Mouse (Mus musculus) gastrocnemius, postnatal 25 days (tissue): Measurements from ENCODE around the gene Ndufs1. TPM values are rescaled to one million over a fixed set of nuclear protein-coding genes. Genes with fewer than 3 reads are reported as not detected.

Experiments used
- DNase-seq: peaks from one replicate; pipeline ENCODE4 v3.0.0; 2022
- long read RNA-seq, 2 experiments: library from polyadenylated mRNA; stranded (forward); transcript quantifications; one replicate each; pipeline ENCODE4 v2.0.0; 2021
- total RNA-seq, 2 experiments: library from RNA; stranded (reverse); gene quantifications; 1 replicate in 1 of 2; 2 replicates in 1 of 2; pipeline ENCODE4 v1.2.3; 2021

Ndufs1 gene
- total RNA-seq, result 100 to 1,000 TPM; 365 to 404 TPM
- long read RNA-seq, experiment 1, transcript Ndufs1-201 (19 exons, 2,661 nt), result major isoform, 246 of 437 reads
- long read RNA-seq, experiment 1, transcript Ndufs1-213 (1 exons, 1,366 nt), result minor isoform, 6 of 437 reads
- long read RNA-seq, experiment 1, transcript Ndufs1-203 (19 exons, 2,590 nt), result minor isoform, 89 of 437 reads
- long read RNA-seq, experiment 1, partial matches to known transcripts, result 21 of 437 reads
- long read RNA-seq, experiment 1, other reads (novel, unspliced or antisense), result 75 of 437 reads
- long read RNA-seq, experiment 2, transcript Ndufs1-203 (19 exons, 2,590 nt), result minor isoform, 186 of 716 reads
- long read RNA-seq, experiment 2, transcript Ndufs1-201 (19 exons, 2,661 nt), result major isoform, 357 of 716 reads
- long read RNA-seq, experiment 2, partial matches to known transcripts, result 28 of 716 reads
- long read RNA-seq, experiment 2, other reads (novel, unspliced or antisense), result 140 of 716 reads

- DNase-seq, result peak; percentile 97
Observed at GRCm38 (mm10) chr1:63176604-63177421, at the start of gene Ndufs1, which contains the start of gene Eef1b2. Ndufs1 (minus strand) TSS chr1:63176833. Eef1b2 (plus strand) TSS chr1:63176825.

- DNase-seq, result no peak
Observed at GRCm38 (mm10) chr1:63225890-63226289, 49.3 kb upstream of the Ndufs1 start.

GRCm38 (mm10) chr1:63225009-63225408 lies 48.4 kb upstream of the Ndufs1 start:
- DNase-seq, result no peak

DNA sequence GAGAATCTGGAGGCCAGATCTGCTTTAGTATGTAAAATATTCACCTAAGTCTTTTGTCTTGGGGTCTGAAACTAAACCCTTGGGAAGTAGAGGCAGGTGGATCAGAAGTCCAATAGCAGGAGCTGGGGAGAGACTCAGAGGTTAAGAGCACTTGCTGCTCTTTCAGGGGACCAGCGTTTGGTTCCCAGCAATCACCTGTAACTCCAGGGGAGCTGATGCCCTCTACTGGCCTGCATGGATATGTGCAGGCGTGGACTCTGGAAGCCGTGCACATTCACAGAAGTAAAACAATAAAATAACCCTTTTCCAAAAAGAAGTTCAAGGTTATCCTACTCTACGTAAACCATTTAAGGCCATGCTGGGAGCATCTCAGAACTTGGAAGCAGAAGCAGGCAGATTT lies 42.6 kb upstream of the Ndufs1 start:
- no peak for DNase-seq

GRCm38 (mm10) chr1:63214631-63215030 lies 38.0 kb upstream of the Ndufs1 start:
- DNase-seq, result no peak

- no peak for DNase-seq
Observed at GRCm38 (mm10) chr1:63214271-63214558, 37.6 kb upstream of the Ndufs1 start, which contains the start of gene Gpr1. Gpr1 (minus strand) TSS chr1:63214543.

DNA sequence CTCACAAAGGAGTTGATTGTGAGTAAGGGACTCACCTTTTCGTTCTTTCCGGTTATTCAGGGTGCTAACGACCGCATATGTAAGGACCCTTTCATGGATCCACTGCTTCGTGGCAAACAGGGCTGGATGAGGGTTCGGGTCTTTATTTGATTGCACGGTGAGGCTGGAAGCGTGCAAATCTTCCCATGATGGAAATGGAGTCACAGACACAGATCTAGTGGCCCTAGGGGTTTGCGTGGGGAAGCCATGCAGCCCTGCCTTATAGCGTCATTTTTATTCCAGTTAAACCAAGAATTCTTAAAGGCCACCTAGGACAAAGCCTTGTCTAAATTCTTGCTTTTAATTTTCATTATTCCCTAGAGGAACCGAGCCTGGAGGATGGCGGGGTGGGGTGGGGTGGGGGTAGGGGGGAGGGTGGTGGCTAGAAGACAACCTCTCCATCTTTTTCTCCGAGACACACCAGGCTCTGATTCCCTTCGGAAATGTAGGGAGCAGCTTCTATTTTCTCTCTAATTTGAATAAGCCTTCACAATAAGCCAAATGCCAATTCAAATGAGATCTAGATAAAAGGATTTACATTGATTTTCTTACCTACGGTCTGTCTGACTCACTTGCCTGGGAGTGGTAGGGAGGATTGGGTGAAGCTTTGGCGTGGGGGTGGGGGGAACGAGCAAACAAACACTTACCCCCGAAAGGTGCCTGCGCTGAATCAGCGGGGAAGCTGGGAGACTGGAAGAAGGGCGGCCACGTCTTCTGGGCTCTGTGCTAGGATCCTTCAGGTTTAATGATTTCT lies 37.0 kb upstream of the Ndufs1 start:
- DNase-seq, result no peak

- no peak for DNase-seq
Observed at GRCm38 (mm10) chr1:63209861-63210529, 33.4 kb upstream of the Ndufs1 start.

GRCm38 (mm10) chr1:63207607-63208006 lies 31.0 kb upstream of the Ndufs1 start:
- no peak for DNase-seq

- DNase-seq, result no peak
Observed at GRCm38 (mm10) chr1:63204660-63205394, 28.2 kb upstream of the Ndufs1 start.

GRCm38 (mm10) chr1:63203950-63204659 lies 27.5 kb upstream of the Ndufs1 start:
- no peak for DNase-seq

DNA sequence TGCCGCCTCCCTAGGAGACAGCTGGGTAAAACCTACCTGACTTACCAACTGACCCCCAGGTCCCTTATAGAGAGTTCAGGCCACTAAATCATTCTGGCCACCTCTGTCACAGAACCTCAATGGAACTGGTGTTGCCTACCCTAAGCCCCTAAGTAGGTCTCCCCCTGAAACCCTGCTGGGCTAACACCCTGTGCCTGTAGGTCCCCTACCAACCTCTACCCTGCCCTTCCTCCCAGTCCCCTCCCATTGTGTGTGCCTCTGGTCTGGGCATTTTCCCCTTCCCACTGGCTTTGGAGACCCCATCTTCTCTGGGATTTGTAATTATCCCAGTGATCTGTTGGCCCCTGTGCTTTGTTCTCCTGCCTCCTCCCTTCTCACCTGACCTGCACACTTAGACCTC lies 26.8 kb upstream of the Ndufs1 start:
- no peak for DNase-seq

DNA sequence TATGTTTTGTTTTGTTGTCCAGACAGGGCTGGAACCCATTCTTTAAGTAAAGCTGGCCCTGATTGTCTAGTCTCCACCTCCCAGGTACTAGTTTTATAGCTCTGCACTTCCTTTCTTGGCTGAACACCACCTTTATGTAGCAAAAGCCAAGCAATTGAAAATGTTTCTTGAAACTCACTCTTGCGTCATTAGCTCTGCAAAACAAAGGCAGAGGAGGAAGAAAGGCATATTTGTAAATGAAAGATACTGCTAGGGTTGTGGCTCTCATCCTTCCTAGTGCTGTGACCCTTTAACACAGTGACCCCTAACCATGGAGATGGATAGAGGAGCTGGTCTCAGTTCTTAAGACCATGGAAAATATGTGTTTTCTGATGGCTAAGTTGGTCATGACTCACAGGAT lies 25.0 kb upstream of the Ndufs1 start:
- no peak for DNase-seq

DNA sequence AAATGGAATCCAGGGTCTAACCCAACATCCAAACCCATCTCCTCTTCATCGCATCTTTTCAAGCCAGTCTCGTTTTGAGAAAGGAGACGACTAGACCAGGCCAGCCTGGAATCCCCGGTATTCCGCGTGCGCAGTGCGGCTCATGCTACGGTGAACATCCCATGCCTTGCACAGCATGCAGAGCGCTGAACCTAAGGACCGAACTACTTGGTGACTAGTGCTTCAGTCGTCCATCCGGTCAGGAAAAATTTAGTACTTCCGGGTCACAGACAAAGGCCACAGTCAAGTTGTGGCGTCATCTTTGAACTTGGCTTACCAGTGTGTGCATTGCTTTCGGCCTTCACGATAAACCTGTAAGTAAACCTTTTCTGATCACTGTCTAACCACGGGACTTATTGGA lies 23.7 kb upstream of the Ndufs1 start:
- no peak for DNase-seq

DNA sequence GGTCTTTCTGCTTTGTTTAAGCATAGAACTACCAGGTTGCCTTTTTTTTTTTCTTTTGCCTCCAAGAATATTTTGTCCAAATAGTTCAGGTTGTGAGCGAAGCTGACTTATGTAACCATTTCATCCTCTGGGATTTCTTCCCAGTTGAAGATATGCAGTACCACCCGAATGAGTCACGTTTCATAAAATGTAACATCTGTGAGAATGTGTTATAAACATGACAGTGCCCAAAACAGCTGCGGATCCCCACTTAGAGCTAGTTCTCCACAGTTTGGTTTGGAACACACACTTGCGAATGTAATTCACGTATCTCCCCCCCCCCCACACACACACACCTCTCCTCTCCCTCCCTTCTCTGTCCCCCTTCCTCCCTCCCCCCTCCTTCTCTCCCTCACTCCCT lies 22.8 kb upstream of the Ndufs1 start:
- DNase-seq, result no peak

DNA sequence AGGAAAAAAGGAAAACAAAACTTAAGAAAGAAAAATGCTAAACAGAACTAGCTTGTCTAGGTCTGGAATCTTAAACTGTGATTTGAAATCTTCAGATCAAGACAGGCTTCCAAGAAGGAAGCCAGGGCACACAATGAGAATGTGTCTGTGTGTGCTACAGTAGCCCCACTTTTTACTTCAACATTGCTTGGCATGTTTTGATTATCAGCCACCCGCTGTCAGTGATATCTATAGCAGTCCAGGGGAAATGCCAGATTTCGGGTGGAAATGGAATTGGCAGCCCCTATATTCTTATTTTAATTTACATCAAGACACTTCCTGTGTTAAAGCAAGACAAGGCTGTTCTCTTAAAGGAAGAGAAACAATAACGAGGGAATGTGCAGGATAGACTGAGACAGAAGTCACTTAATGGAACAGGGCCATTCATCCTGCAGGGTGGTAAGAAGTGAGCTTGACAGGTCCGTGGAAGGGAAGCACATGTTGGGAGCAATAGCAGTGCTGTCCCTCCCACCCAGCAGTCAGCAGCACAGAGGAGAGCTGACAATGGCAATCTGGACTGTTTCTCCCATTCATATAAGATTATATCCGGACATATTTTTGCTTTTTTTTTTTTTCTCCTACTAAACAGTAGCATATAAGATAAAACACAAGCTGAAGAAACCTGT lies 19.3 kb upstream of the Ndufs1 start:
- DNase-seq, result no peak

- no peak for DNase-seq
Observed at GRCm38 (mm10) chr1:63192306-63193065, 15.9 kb upstream of the Ndufs1 start.

DNA sequence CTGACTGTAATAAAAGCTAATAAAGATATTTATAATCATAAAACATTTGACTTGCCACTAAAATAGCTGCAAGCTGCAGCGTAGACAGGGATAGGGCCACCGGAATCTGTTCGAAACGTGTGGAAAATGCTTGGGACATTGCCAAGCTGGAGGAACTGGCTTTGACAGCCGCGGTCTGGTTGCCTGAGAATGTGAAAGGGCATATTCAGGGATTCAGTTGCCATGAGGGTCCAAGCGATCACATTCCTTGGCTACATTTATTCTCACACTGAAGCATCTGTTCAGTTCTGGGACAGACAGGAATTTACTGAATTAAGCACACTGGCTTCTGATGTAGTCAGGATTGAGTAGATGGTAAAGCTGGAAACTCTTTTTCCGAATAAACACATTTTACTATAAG lies 14.2 kb upstream of the Ndufs1 start:
- DNase-seq, result no peak

- no peak for DNase-seq
Observed at GRCm38 (mm10) chr1:63188536-63188935, 11.9 kb upstream of the Ndufs1 start.
